Mouse (Mus musculus) mature B cell (primary cell): ENCODE data around the gene Vsig1.

Experiments
- in situ Hi-C: fragments of 300-500 bp; cut with MboI; formaldehyde crosslinking; loops from 2 replicates; pipeline ENCODE4 v1.14.3; 2019

The Vsig1 gene

GRCm38 (mm10) chrX:140907360-140907759 lies at the start of gene Vsig1:
Gene Vsig1 (plus strand): TSS chrX:140907608.
- in situ Hi-C loops, result no loop called here

- in situ Hi-C loops, result no loop called here
These were observed 44.6 kb upstream of the Vsig1 start for GRCm38 (mm10) chrX:140862760-140863159.

GRCm38 (mm10) chrX:140863431-140863830 lies 44.0 kb upstream of the Vsig1 start:
- in situ Hi-C loops, result no loop called here

- in situ Hi-C loops, result no loop called here
These were observed 20.2 kb upstream of the Vsig1 start for GRCm38 (mm10) chrX:140887193-140887592.

- in situ Hi-C loops, result no loop called here
These were observed 15.6 kb upstream of the Vsig1 start for GRCm38 (mm10) chrX:140891796-140892195.

- in situ Hi-C loops, result no loop called here
These were observed 3.9 kb upstream of the Vsig1 start for GRCm38 (mm10) chrX:140903487-140903886.

GRCm38 (mm10) chrX:140921321-140921720 lies 13.9 kb downstream of the Vsig1 start:
- in situ Hi-C loops, result no loop called here

GRCm38 (mm10) chrX:140932066-140932465 lies 24.7 kb downstream of the Vsig1 start:
- in situ Hi-C loops, result no loop called here

- in situ Hi-C loops, result no loop called here
These were observed 25.9 kb downstream of the Vsig1 start for GRCm38 (mm10) chrX:140933263-140933662.

GRCm38 (mm10) chrX:140936271-140936670 lies 28.9 kb downstream of the Vsig1 start:
- in situ Hi-C loops, result no loop called here

GRCm38 (mm10) chrX:140953618-140954017 lies 46.2 kb downstream of the Vsig1 start:
- in situ Hi-C loops, result no loop called here

GRCm38 (mm10) chrX:140956272-140956940 lies 49.0 kb downstream of the Vsig1 start, which contains the start of the genes Psmd10 and Atg4a:
Gene Psmd10 (minus strand): TSS chrX:140956728.
Gene Atg4a (plus strand): TSS chrX:140956907.
- in situ Hi-C loops, result no loop called here

GRCm38 (mm10) chrX:140956959-140957358 lies 49.6 kb downstream of the Vsig1 start:
- in situ Hi-C loops, result no loop called here

- in situ Hi-C loops, result no loop called here
These were observed 71.5 kb downstream of the Vsig1 start for GRCm38 (mm10) chrX:140978943-140979342.

GRCm38 (mm10) chrX:140979546-140979945 lies 72.1 kb downstream of the Vsig1 start:
- in situ Hi-C loops, result no loop called here

GRCm38 (mm10) chrX:140980163-140980562 lies 72.8 kb downstream of the Vsig1 start:
- in situ Hi-C loops, result no loop called here

- in situ Hi-C loops, result no loop called here
These were observed 76.0 kb downstream of the Vsig1 start for GRCm38 (mm10) chrX:140983206-140983960.

- in situ Hi-C loops, result no loop called here
These were observed 77.4 kb downstream of the Vsig1 start for GRCm38 (mm10) chrX:140984795-140985194.

GRCm38 (mm10) chrX:140985256-140985655 lies 77.8 kb downstream of the Vsig1 start:
- in situ Hi-C loops, result no loop called here
